Mouse (Mus musculus) spleen, adult 2 months (tissue): ENCODE measurements around the gene Vangl1.

Source experiments
- CTCF ChIP-seq: fragments of 200-500 bp; IDR thresholded peaks from 2 replicates; pipeline ENCODE4 v1.5.1; 2011; ENCODE audit warnings: mild to moderate bottlenecking, inconsistent platforms; ENCODE audit not compliant: insufficient read depth, insufficient read length, insufficient replicate concordance; ENCODE audit errors: extremely low read depth
- POLR2A ChIP-seq: fragments of 200-500 bp; IDR thresholded peaks from 2 replicates; pipeline ENCODE4 v1.6.1; 2011; ENCODE audit warnings: low read depth, low read length, inconsistent platforms

- TF ChIP-seq CTCF (no peak), POLR2A (no peak)
These were observed 46.4 kb upstream of the Vangl1 start for GRCm38 (mm10) chr3:102250873-102251272.
